Mouse (Mus musculus) E14TG2a.4 (cell line): ENCODE results near the gene Ptpn13.

ENCODE experiments used
- CTCF ChIP-seq: conservative IDR thresholded peaks from 2 replicates; pipeline ENCODE4 v1.5.1; 2014; ENCODE audit warnings: low read length
- NANOG ChIP-seq: IDR thresholded peaks from 2 replicates; pipeline ENCODE4 v1.6.1; 2014; ENCODE audit warnings: borderline replicate concordance, low read length, mixed read lengths
- POU5F1 ChIP-seq: IDR thresholded peaks from 2 replicates; pipeline ENCODE4 v1.6.1; 2014; ENCODE audit warnings: low read length, borderline replicate concordance

- no peak for TF ChIP-seq CTCF
- TF ChIP-seq NANOG: no peak
- TF ChIP-seq POU5F1: no peak
Observed at GRCm38 (mm10) chr5:103596467-103597146, 171.6 kb downstream of the Ptpn13 start.
